Mouse (Mus musculus): ENCODE measurements around the gene Pabpn1l. TPM values are rescaled to one million over a fixed set of nuclear protein-coding genes. Genes with fewer than 3 reads are reported as not detected.

The Pabpn1l gene
- total and polyA plus RNA-seq, 3 experiments = 0.11 TPM; not detected in 2

DNA sequence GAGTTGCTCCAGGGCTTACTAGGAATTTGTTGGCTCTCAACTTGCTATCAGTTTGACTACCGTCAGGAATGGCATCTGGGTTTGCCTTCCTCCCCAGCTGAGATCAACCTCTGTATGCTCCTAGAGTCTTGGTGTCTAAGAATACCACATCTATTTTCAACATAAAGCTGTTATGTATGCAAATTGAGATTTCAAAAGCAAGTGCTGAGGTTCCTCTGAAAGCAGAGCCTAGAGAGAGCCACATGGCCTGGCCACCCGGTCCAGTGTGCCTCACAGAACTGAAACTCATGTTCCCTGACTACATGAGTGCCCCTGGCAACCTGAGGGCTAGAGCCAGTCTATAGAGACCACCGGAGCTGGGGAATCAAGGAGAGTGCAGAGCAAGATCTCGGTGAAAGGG is 17.2 kb downstream of the Pabpn1l start:
- DNase-seq (ENCODE audit: low spot score) = no peak
- H3K27me3 ChIP-seq (ENCODE audit: insufficient read depth, low read length) = peaks cover 44% of the 10 kb centered on the region
- no peak overlapping the region for H3K4me3 ChIP-seq (ENCODE audit: low read depth, low read length)
- H3K4me1 ChIP-seq (ENCODE audit: insufficient read depth, low read depth, low read length) = peaks cover 7% of the 10 kb centered on the region
- ATAC-seq (ENCODE audit: extremely low read depth, insufficient number of reproducible peaks, low FRiP score, poor library complexity, severe bottlenecking) = no peak
- TF ChIP-seq GATA2 (IDR thresholded peaks at IDR 0.05; ENCODE audit: borderline replicate concordance, low read depth, low read length) (no peak), POLR2AphosphoS5 (IDR thresholded peaks at IDR 0.05; ENCODE audit: insufficient replicate concordance, low read depth, low read length) (no peak), GATA1 (IDR thresholded peaks at IDR 0.05; ENCODE audit: borderline replicate concordance, low read length) (no peak), TAL1 (conservative IDR thresholded peaks at IDR 0.05; ENCODE audit: low read depth, low read length) (no peak), CTCF (IDR thresholded peaks at IDR 0.05; ENCODE audit: low read depth, low read length) (no peak)
- peaks cover 11% of the 10 kb centered on the region for H3K36me3 ChIP-seq (replicated peaks)
- H3K9me3 ChIP-seq (replicated peaks) = no peaks in the 10 kb centered on the region

DNA sequence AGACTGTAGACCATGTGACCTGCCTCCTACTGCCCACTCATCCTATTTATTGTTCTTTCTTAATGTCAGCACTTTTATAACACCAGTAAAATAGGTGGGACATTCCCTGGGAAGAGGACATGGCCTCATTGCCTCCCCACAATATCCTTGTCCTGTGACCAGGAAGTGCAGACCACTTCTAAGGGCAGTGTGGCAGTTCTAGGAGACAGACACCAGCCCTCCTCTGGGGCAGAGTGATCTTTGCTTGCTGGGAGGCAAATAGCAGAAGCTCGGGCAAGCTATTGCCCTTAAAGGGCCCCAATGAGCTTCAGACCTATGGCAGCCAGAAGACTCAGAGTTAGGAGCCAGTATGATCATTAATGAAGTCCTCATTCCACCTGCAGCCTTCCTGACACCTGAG is 17.9 kb downstream of the Pabpn1l start:
- no peak for ATAC-seq (ENCODE audit: extremely low read depth, insufficient number of reproducible peaks, low FRiP score, poor library complexity, severe bottlenecking)

DNA sequence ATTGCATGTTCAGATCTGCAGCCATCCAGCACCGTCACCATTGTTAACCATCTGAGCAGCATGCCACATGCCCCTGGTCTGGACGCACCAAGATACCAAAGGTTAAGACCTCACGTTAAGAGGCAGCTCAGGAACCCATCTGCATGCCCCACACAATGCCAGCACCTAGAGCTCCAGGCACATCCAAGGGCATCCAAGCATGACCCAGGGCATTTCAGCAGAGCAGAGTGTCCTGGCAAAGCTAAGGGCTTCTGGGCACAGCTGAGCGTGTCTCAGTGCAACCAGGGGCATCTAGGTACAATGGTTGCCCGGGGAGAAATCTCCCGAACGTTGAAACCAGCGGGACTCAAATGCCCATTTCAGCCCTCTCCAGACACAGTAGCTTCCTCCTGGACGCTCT is 21.9 kb downstream of the Pabpn1l start:
- Histone ChIP-seq H3K36me3 (replicated peaks) (peaks cover 24% of the 10 kb centered on the region), H3K4me3 (ENCODE audit: low read depth, low read length) (no peak overlapping the region), H3K9me3 (replicated peaks) (no peaks in the 10 kb centered on the region), H3K4me1 (ENCODE audit: insufficient read depth, low read depth, low read length) (peaks cover 6% of the 10 kb centered on the region), H3K27me3 (ENCODE audit: insufficient read depth, low read length) (peaks cover 53% of the 10 kb centered on the region)
- ATAC-seq (ENCODE audit: extremely low read depth, insufficient number of reproducible peaks, low FRiP score, poor library complexity, severe bottlenecking) (no peak), DNase-seq (ENCODE audit: low spot score) (no peak)
- TF ChIP-seq POLR2AphosphoS5 (IDR thresholded peaks at IDR 0.05; ENCODE audit: insufficient replicate concordance, low read depth, low read length) (no peak), GATA1 (IDR thresholded peaks at IDR 0.05; ENCODE audit: borderline replicate concordance, low read length) (no peak), CTCF (IDR thresholded peaks at IDR 0.05; ENCODE audit: low read depth, low read length) (no peak), TAL1 (conservative IDR thresholded peaks at IDR 0.05; ENCODE audit: low read depth, low read length) (no peak), GATA2 (IDR thresholded peaks at IDR 0.05; ENCODE audit: borderline replicate concordance, low read depth, low read length) (no peak)

More for the DNA sequence above, 17.9 kb downstream of the Pabpn1l start:
- H3K36me3 ChIP-seq (replicated peaks) = peaks cover 14% of the 10 kb centered on the region
- TF ChIP-seq TAL1 (conservative IDR thresholded peaks at IDR 0.05; ENCODE audit: low read depth, low read length) (no peak), POLR2AphosphoS5 (IDR thresholded peaks at IDR 0.05; ENCODE audit: insufficient replicate concordance, low read depth, low read length) (no peak)
- H3K4me1 ChIP-seq (ENCODE audit: insufficient read depth, low read depth, low read length) = peaks cover 6% of the 10 kb centered on the region
- H3K27me3 ChIP-seq (ENCODE audit: insufficient read depth, low read length) = peaks cover 48% of the 10 kb centered on the region
- no peaks in the 10 kb centered on the region for H3K9me3 ChIP-seq (replicated peaks)
- H3K4me3 ChIP-seq (ENCODE audit: low read depth, low read length) = no peak overlapping the region
- DNase-seq (ENCODE audit: low spot score) = no peak

DNA sequence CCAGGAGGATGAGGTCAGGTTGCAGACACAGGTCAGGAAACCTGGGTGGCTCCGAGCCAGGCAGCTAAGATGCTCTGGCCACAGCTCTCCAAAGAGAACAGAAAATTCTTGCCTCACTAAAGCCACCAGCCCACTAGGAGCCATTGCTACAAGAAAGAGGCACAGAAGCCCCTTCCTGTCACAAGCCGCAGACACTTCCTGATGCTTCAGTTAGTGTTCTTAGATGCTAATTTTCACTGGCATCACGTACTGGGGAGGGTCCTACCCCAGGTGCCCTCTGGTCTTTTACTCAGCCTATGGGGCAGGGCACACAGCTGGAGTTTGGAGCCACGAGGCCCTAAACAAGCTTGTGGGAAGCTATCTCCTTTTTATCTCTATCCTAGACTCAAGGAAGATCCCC is 26.5 kb downstream of the Pabpn1l start:
- TF ChIP-seq TAL1 (conservative IDR thresholded peaks at IDR 0.05; ENCODE audit: low read depth, low read length) (no peak), GATA2 (IDR thresholded peaks at IDR 0.05; ENCODE audit: borderline replicate concordance, low read depth, low read length) (no peak), CTCF (IDR thresholded peaks at IDR 0.05; ENCODE audit: low read depth, low read length) (no peak), GATA1 (IDR thresholded peaks at IDR 0.05; ENCODE audit: borderline replicate concordance, low read length) (no peak), POLR2AphosphoS5 (IDR thresholded peaks at IDR 0.05; ENCODE audit: insufficient replicate concordance, low read depth, low read length) (no peak)
- peaks cover 30% of the 10 kb centered on the region for H3K36me3 ChIP-seq (replicated peaks)
- H3K27me3 ChIP-seq (ENCODE audit: insufficient read depth, low read length) = peaks cover 63% of the 10 kb centered on the region
- no peaks in the 10 kb centered on the region for H3K9me3 ChIP-seq (replicated peaks)
- H3K4me1 ChIP-seq (ENCODE audit: insufficient read depth, low read depth, low read length) = peaks cover 2% of the 10 kb centered on the region; the same call in 1 of the 2 replicates
- no peak for DNase-seq (ENCODE audit: low spot score)
- ATAC-seq (ENCODE audit: extremely low read depth, insufficient number of reproducible peaks, low FRiP score, poor library complexity, severe bottlenecking) = no peak
- no peak overlapping the region for H3K4me3 ChIP-seq (ENCODE audit: low read depth, low read length)

DNA sequence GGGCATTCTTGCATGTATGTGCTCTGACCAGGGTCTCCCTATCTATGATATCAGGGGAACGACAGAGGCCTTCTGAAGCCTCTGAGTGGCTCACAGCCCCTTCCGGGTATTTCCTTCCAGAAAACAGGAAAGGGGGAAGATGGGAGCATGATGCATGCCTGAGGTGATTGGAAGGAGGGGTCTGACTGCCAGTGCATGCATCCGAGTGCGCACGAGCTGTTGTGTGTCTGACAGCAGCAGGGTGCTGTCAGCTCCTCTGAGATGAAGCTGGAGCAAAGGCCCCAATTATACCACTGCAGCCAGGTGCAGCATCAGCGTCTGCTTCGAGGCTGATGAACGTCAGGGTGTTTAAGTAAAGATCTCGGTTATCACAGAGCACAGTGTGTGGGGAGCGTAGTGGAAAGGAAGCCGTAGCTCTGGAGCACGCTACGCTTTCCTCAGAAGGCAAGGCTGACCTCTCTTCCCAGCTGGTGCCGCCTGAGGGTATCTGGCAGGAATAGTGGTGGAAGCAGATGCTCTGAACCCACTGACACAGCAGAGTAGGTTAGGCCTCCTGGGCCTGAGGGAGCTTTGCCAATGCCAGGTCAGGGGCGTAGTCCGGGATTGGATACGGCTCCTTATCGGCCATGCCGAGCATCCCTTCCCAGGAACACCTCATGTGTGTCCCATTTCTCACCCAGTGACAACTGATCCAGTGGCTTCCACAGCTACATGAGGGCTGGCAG is 28.6 kb downstream of the Pabpn1l start:
- H3K9me3 ChIP-seq (replicated peaks) = no peaks in the 10 kb centered on the region
- H3K36me3 ChIP-seq (replicated peaks) = peaks cover 23% of the 10 kb centered on the region
- H3K4me1 ChIP-seq (ENCODE audit: insufficient read depth, low read depth, low read length) = peaks cover 2% of the 10 kb centered on the region; the same call in 1 of the 2 replicates
- H3K4me3 ChIP-seq (ENCODE audit: low read depth, low read length) = no peak overlapping the region
- DNase-seq (ENCODE audit: low spot score) (no peak), ATAC-seq (ENCODE audit: extremely low read depth, insufficient number of reproducible peaks, low FRiP score, poor library complexity, severe bottlenecking) (no peak)
- peaks cover 66% of the 10 kb centered on the region for H3K27me3 ChIP-seq (ENCODE audit: insufficient read depth, low read length)
- no peak for TF ChIP-seq GATA1 (IDR thresholded peaks at IDR 0.05; ENCODE audit: borderline replicate concordance, low read length)
- no peak for TF ChIP-seq GATA2 (IDR thresholded peaks at IDR 0.05; ENCODE audit: borderline replicate concordance, low read depth, low read length)
- no peak for TF ChIP-seq CTCF (IDR thresholded peaks at IDR 0.05; ENCODE audit: low read depth, low read length)

DNA sequence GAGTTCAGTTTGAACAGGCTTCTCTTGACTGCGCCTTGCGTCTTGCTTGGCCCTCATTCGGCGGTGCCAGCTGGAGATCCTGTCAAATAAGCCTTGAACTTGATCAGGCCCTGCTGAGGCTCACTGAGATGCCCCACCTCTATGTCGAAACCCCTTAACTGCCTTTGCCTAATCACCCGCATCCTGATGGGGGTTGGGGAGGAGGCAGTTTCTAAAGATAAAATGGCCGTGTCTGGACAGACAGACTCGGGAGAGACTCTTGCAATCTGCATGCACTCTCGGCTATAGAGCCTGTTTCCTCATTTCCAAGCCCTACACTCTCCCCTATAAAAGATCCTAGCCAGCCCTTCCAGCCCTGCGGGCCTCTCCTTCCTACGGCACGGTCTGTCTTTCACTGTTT is 29.3 kb downstream of the Pabpn1l start:
- Histone ChIP-seq H3K9me3 (replicated peaks) (no peaks in the 10 kb centered on the region), H3K27me3 (ENCODE audit: insufficient read depth, low read length) (peaks cover 63% of the 10 kb centered on the region), H3K36me3 (replicated peaks) (peaks cover 18% of the 10 kb centered on the region), H3K4me1 (ENCODE audit: insufficient read depth, low read depth, low read length) (peaks cover 2% of the 10 kb centered on the region; the same call in 1 of the 2 replicates), H3K4me3 (ENCODE audit: low read depth, low read length) (no peak overlapping the region)
- DNase-seq (ENCODE audit: low spot score) (no peak), ATAC-seq (ENCODE audit: extremely low read depth, insufficient number of reproducible peaks, low FRiP score, poor library complexity, severe bottlenecking) (no peak)
- TF ChIP-seq POLR2AphosphoS5 (IDR thresholded peaks at IDR 0.05; ENCODE audit: insufficient replicate concordance, low read depth, low read length) (no peak), CTCF (IDR thresholded peaks at IDR 0.05; ENCODE audit: low read depth, low read length) (no peak), GATA2 (IDR thresholded peaks at IDR 0.05; ENCODE audit: borderline replicate concordance, low read depth, low read length) (no peak), GATA1 (IDR thresholded peaks at IDR 0.05; ENCODE audit: borderline replicate concordance, low read length) (no peak), TAL1 (conservative IDR thresholded peaks at IDR 0.05; ENCODE audit: low read depth, low read length) (no peak)
